Mouse (Mus musculus) spleen, adult 2 months (tissue): ENCODE data around the gene Rbp7. TPM values are rescaled to one million over a fixed set of nuclear protein-coding genes. Genes with fewer than 3 reads are reported as not detected.

Experiments
- DNase-seq, 2 experiments: peaks; one replicate each; pipeline versions ENCODE4 v3.0.0 to v3.0.0-alpha.2; 2012 to 2021; ENCODE audit warnings: low spot score in 2 of 2, low read depth in 1 of 2
- H3K27ac ChIP-seq: fragments of 200-500 bp; 2 replicates; pipeline ENCODE4 v1.5.1; 2012; ENCODE audit warnings: low read length, inconsistent platforms; ENCODE audit not compliant: insufficient read depth
- H3K27me3 ChIP-seq: fragments of 200-500 bp; 2 replicates; pipeline ENCODE4 v1.6.1; 2012; ENCODE audit warnings: mild to moderate bottlenecking, moderate library complexity, low read length, inconsistent platforms; ENCODE audit not compliant: control insufficient read depth, insufficient read depth
- H3K36me3 ChIP-seq: fragments of 200-500 bp; 2 replicates; pipeline ENCODE4 v1.6.1; 2012; ENCODE audit warnings: mild to moderate bottlenecking, low read length, inconsistent platforms; ENCODE audit not compliant: control insufficient read depth, insufficient read depth
- H3K4me1 ChIP-seq: fragments of 200-500 bp; 2 replicates; pipeline ENCODE4 v1.6.1; 2011; ENCODE audit warnings: inconsistent platforms; ENCODE audit not compliant: control insufficient read depth, insufficient read depth, insufficient read length
- H3K4me3 ChIP-seq: fragments of 200-500 bp; 2 replicates; pipeline ENCODE4 v1.5.1; 2011; ENCODE audit warnings: mild to moderate bottlenecking, inconsistent platforms; ENCODE audit not compliant: insufficient read depth, insufficient read length; ENCODE audit errors: extremely low read depth
- CTCF ChIP-seq: fragments of 200-500 bp; IDR thresholded peaks from 2 replicates; pipeline ENCODE4 v1.5.1; 2011; ENCODE audit warnings: mild to moderate bottlenecking, inconsistent platforms; ENCODE audit not compliant: insufficient read depth, insufficient read length, insufficient replicate concordance; ENCODE audit errors: extremely low read depth
- POLR2A ChIP-seq: fragments of 200-500 bp; IDR thresholded peaks from 2 replicates; pipeline ENCODE4 v1.6.1; 2011; ENCODE audit warnings: low read depth, low read length, inconsistent platforms
- WGBS: fragments of 180-500 bp; shearing (Covaris S2); methylation state at CpG from one replicate; pipeline ENCODE4 v1.1.7; 2018; 5-methylcytosine and 5-hydroxymethylcytosine counted together
- polyA plus RNA-seq: library from polyadenylated mRNA; depleted of rRNA; stranded (reverse); fragments of >200 nt; gene quantifications from 2 replicates; pipeline ENCODE4 v1.2.3, GENCODE M21; 2012; rRNA removed

The Rbp7 gene
- not detected in 2 replicates for polyA plus RNA-seq

- Histone ChIP-seq H3K27me3 (no peaks in the 10 kb centered on the region), H3K4me3 (no peak within 1 kb of the TSS), H3K36me3 (no peaks in the 10 kb centered on the region), H3K27ac (no peak within 1 kb of the TSS), H3K4me1 (no peaks in the 10 kb centered on the region)
- 83% methylated on average over 8 of the region's 8 CpGs for WGBS
- DNase-seq, result no peak
- no peak for TF ChIP-seq CTCF
- TF ChIP-seq POLR2A, result no peak
Observed at GRCm38 (mm10) chr4:149454879-149455278, at the start of gene Rbp7. Gene Rbp7, minus strand, starts transcription at chr4:149454978.

GRCm38 (mm10) chr4:149504363-149504762, 49.6 kb upstream of the Rbp7 start:
- Histone ChIP-seq H3K36me3 (peaks cover 9% of the 10 kb centered on the region), H3K4me1 (no peaks in the 10 kb centered on the region), H3K27ac (0 out of 2 replicates have a peak overlapping the region, but pooled peaks have one; percentile 8), H3K27me3 (no peaks in the 10 kb centered on the region), H3K4me3 (no peak overlapping the region)
- DNase-seq, result no peak
- 83% methylated on average over 5 of the region's 5 CpGs for WGBS
- TF ChIP-seq POLR2A (no peak), CTCF (no peak)

- 51% methylated on average over 5 of the region's 5 CpGs for WGBS
- TF ChIP-seq POLR2A (no peak), CTCF (no peak)
- no peak overlapping the region for H3K27ac ChIP-seq
- H3K4me3 ChIP-seq, result no peak overlapping the region
- H3K36me3 ChIP-seq, result peaks cover 33% of the 10 kb centered on the region
- no peaks in the 10 kb centered on the region for H3K27me3 ChIP-seq
- H3K4me1 ChIP-seq, result no peaks in the 10 kb centered on the region
- no peak for DNase-seq
Observed at GRCm38 (mm10) chr4:149499790-149500189, 45.0 kb upstream of the Rbp7 start.

- H3K4me3 ChIP-seq, result no peak overlapping the region
- WGBS, result 82% methylated on average over 8 of the region's 8 CpGs
- TF ChIP-seq CTCF (no peak), POLR2A (no peak)
- DNase-seq, result no peak
- H3K36me3 ChIP-seq, result peaks cover 39% of the 10 kb centered on the region
- no peak overlapping the region for H3K27ac ChIP-seq
- H3K27me3 ChIP-seq, result no peaks in the 10 kb centered on the region
- no peaks in the 10 kb centered on the region for H3K4me1 ChIP-seq
Observed at GRCm38 (mm10) chr4:149498901-149499300, 44.1 kb upstream of the Rbp7 start.

- no peak overlapping the region for H3K27ac ChIP-seq
- 70% methylated on average over 2 of the region's 2 CpGs for WGBS
- H3K4me1 ChIP-seq, result no peaks in the 10 kb centered on the region
- DNase-seq, result no peak
- H3K27me3 ChIP-seq, result no peaks in the 10 kb centered on the region
- H3K4me3 ChIP-seq, result no peak overlapping the region
- peaks cover 45% of the 10 kb centered on the region for H3K36me3 ChIP-seq
- no peak for TF ChIP-seq POLR2A
- TF ChIP-seq CTCF, result no peak
Observed at GRCm38 (mm10) chr4:149496612-149497011, 41.8 kb upstream of the Rbp7 start.

- Histone ChIP-seq H3K27ac (no peak overlapping the region), H3K27me3 (no peaks in the 10 kb centered on the region), H3K4me3 (no peak overlapping the region), H3K36me3 (peaks cover 48% of the 10 kb centered on the region), H3K4me1 (no peaks in the 10 kb centered on the region; the same call in 1 of the 2 replicates)
- no peak for DNase-seq
- 94% methylated on average over 3 of the region's 3 CpGs for WGBS
- TF ChIP-seq CTCF (no peak), POLR2A (no peak)
Observed at GRCm38 (mm10) chr4:149491151-149491550, 36.4 kb upstream of the Rbp7 start.

- WGBS, result 92% methylated on average over 14 of the region's 14 CpGs
- no peak overlapping the region for H3K4me3 ChIP-seq
- peaks cover 40% of the 10 kb centered on the region for H3K36me3 ChIP-seq
- H3K27ac ChIP-seq, result no peak overlapping the region
- TF ChIP-seq POLR2A, result no peak
- TF ChIP-seq CTCF, result no peak
- H3K4me1 ChIP-seq, result peaks cover 3% of the 10 kb centered on the region; the same call in 1 of the 2 replicates
- no peak for DNase-seq
- no peaks in the 10 kb centered on the region for H3K27me3 ChIP-seq
Observed at GRCm38 (mm10) chr4:149489415-149490240, 34.9 kb upstream of the Rbp7 start.
